Mouse (Mus musculus) myocyte (in vitro differentiated cells): ENCODE measurements around the gene Ralgps1.

Source experiments
- CEBPB ChIP-seq: IDR thresholded peaks from 2 replicates; pipeline ENCODE4 v1.6.1; 2011; ENCODE audit warnings: mild to moderate bottlenecking, moderate library complexity; ENCODE audit not compliant: poor library complexity, insufficient read depth, severe bottlenecking
- POLR2A ChIP-seq: IDR thresholded peaks from one replicate; pipeline ENCODE4 v1.6.1; 2011; ENCODE audit warnings: low read depth, mild to moderate bottlenecking, control low read depth, moderate library complexity; ENCODE audit not compliant: insufficient read length
- TCF12 ChIP-seq: IDR thresholded peaks from one replicate; pipeline ENCODE4 v1.6.1; 2011; ENCODE audit warnings: mild to moderate bottlenecking, control low read depth; ENCODE audit not compliant: poor library complexity, insufficient read depth, severe bottlenecking

DNA sequence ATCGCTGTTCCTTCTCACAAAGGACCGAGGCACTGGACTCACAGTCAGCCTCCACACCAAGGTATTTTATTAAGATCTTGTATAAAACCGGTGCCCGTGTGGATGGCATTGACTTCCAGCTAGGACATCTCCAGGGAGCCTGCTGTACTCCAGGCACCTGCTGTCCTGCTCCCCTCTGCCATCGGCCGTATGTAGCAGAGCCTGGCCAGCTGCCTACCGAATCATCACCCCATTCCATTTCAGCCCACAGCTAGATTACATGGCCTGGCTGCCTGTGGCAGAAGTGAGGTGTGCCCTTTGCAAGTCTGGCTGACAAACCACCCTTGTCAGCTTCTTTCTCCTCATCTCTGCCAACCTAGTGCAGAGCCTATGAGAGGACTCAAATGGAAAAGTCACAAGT lies 197.6 kb downstream of the Ralgps1 start:
- TF ChIP-seq POLR2A: no peak
- no peak for TF ChIP-seq TCF12
- no peak for TF ChIP-seq CEBPB
